Mouse (Mus musculus) liver, embryonic 14.5 days (tissue): Measurements from ENCODE around the gene Il31.
A peak's percentile ranks its signal among the peaks of the same experiment; 100 is the strongest.

Experiments
- CTCF ChIP-seq: IDR thresholded peaks from 2 replicates; pipeline ENCODE4 v1.5.1; 2016; ENCODE audit warnings: antibody characterized with exemption, low read depth, control low read depth
- EP300 ChIP-seq: IDR thresholded peaks from 2 replicates; pipeline ENCODE4 v1.6.1; 2016; ENCODE audit warnings: antibody characterized with exemption, low read depth

DNA sequence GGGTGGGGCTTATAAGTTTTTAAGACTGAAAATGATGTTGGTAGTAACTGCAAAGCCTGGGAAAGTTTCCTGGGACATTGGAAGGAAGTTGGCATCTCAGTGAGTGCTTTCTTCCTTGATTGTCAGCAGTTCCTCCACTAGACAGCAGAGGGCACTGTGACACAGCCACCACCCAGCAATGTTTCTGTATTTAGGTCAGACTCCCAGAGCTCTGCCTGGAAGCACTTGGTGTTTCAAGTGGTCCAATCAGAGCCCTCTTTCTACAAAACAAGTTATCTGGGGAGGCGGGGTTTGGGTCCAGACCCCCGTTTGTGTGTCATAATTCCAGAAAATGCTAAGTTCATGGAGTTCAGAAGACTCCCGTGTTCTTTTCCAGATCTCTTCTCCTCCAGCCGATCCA is 45.2 kb downstream of the Il31 start:
- TF ChIP-seq CTCF (peak; percentile 90), EP300 (no peak)
